In genomic region chr2:32352151-32353006, GRCm38 (mm10) we compare ENCODE assay signal across 8 mouse cellular contexts. TPM values are rescaled to one million over a fixed set of nuclear protein-coding genes. Genes with fewer than 3 reads are reported as not detected.
DNase-seq lines count a peak whose midpoint lies in the region; ATAC-seq and TF ChIP-seq lines count a peak whose summit lies in the region.

Ciz1 (plus strand) TSS chr2:32352327.

- peak; percentile 37 for ATAC-seq in lung, embryonic 16.5 days (ENCODE audit: low read depth)
- ATAC-seq in hindbrain, embryonic 15.5 days (ENCODE audit: low FRiP score, low read depth), result peak; percentile 68

- no peak for TF ChIP-seq POLR2A in myocyte (IDR thresholded peaks at IDR 0.05; ENCODE audit: insufficient read length, low read depth)

- peak within 1 kb of the TSS; percentile 66 for H3K4me3 ChIP-seq in lung, embryonic 16.5 days (ENCODE audit: low read length)
- H3K4me3 ChIP-seq in hindbrain, embryonic 15.5 days, result peak within 1 kb of the TSS; percentile 74
- peak within 1 kb of the TSS; percentile 81 for H3K4me3 ChIP-seq in limb, embryonic 10.5 days
- peak within 1 kb of the TSS; percentile 33 for H3K4me3 ChIP-seq in myocyte

- H3K4me1 ChIP-seq in lung, embryonic 16.5 days (replicated peaks; ENCODE audit: control insufficient read depth, insufficient read depth, low read length), result peaks cover 11% of the 10 kb centered on the region
- peaks cover 35% of the 10 kb centered on the region for H3K4me1 ChIP-seq in hindbrain, embryonic 15.5 days (replicated peaks)
- peaks cover 44% of the 10 kb centered on the region for H3K4me1 ChIP-seq in limb, embryonic 10.5 days

- H3K27me3 ChIP-seq in lung, embryonic 16.5 days (ENCODE audit: control insufficient read depth, insufficient read depth, low read depth, low read length), result no peaks in the 10 kb centered on the region
- H3K27me3 ChIP-seq in hindbrain, embryonic 15.5 days, result no peaks in the 10 kb centered on the region
- peaks cover 6% of the 10 kb centered on the region; the same call in 1 of the 2 replicates for H3K27me3 ChIP-seq in limb, embryonic 10.5 days (ENCODE audit: low read depth, poor library complexity, severe bottlenecking)
- H3K27me3 ChIP-seq in myocyte (ENCODE audit: control insufficient read depth, insufficient read depth, insufficient read length), result no peaks in the 10 kb centered on the region

- H3K9me3 ChIP-seq in lung, embryonic 16.5 days (ENCODE audit: control insufficient read depth, low read length), result no peaks in the 10 kb centered on the region
- no peaks in the 10 kb centered on the region for H3K9me3 ChIP-seq in hindbrain, embryonic 15.5 days
- no peaks in the 10 kb centered on the region for H3K9me3 ChIP-seq in limb, embryonic 10.5 days (replicated peaks)

- WGBS in lung, embryonic 16.5 days, result under 1% methylated on average over 41 of the region's 52 CpGs
- 1% methylated on average over 38 of the region's 52 CpGs for WGBS in hindbrain, embryonic 15.5 days
- WGBS in limb, embryonic 10.5 days, result 2% methylated on average over 45 of the region's 52 CpGs

- H3K9ac ChIP-seq in lung, embryonic 16.5 days (ENCODE audit: low read length), result peak within 1 kb of the TSS; percentile 75
- peak within 1 kb of the TSS; percentile 90 for H3K9ac ChIP-seq in hindbrain, embryonic 15.5 days

- DNase-seq in lung, adult 18-20 months, result no peak
- DNase-seq in cerebellum, adult 9-10 months, result peak; percentile 84
- no peak for DNase-seq in gastrocnemius, adult 18-20 months (ENCODE audit: low spot score)
- DNase-seq in limb, embryonic 10.5 days (ENCODE audit: low spot score), result peak; percentile 70
- DNase-seq in spleen, postnatal 10 days (ENCODE audit: low spot score in 2 of 2), result no peak

- no peak within 1 kb of the TSS for H3K27ac ChIP-seq in lung, embryonic 16.5 days (ENCODE audit: low read length)
- H3K27ac ChIP-seq in hindbrain, embryonic 15.5 days (replicated peaks), result peak within 1 kb of the TSS; percentile 96
- peak within 1 kb of the TSS; percentile 92 for H3K27ac ChIP-seq in limb, embryonic 10.5 days

- H3K4me2 ChIP-seq in lung, embryonic 16.5 days (ENCODE audit: low read depth, low read length), result peak within 1 kb of the TSS; percentile 96
- H3K4me2 ChIP-seq in hindbrain, embryonic 15.5 days, result peak within 1 kb of the TSS; percentile 75
- peak within 1 kb of the TSS; percentile 90 for H3K4me2 ChIP-seq in myocyte (ENCODE audit: low read depth)

- H3ac ChIP-seq in myocyte (ENCODE audit: control insufficient read depth, insufficient read length), result peak within 1 kb of the TSS; percentile 6

- no peaks in the 10 kb centered on the region for H3K79me2 ChIP-seq in myocyte (ENCODE audit: control insufficient read depth, insufficient read depth)

- H3K36me3 ChIP-seq in lung, embryonic 16.5 days (ENCODE audit: control insufficient read depth, insufficient read depth, low read length), result no peaks in the 10 kb centered on the region
- 0 out of 2 replicates have a peak, but pooled peaks cover 5% of the 10 kb centered on the region for H3K36me3 ChIP-seq in hindbrain, embryonic 15.5 days
- H3K36me3 ChIP-seq in limb, embryonic 10.5 days, result peaks cover 29% of the 10 kb centered on the region
- H3K36me3 ChIP-seq in myocyte (ENCODE audit: control insufficient read depth, insufficient read depth), result no peaks in the 10 kb centered on the region

TF ChIP-seq in myocyte, 11 proteins besides CTCF, POLR2A, EP300 and RAD21:
- no peak for TF ChIP-seq E2F4 (IDR thresholded peaks at IDR 0.05; ENCODE audit: insufficient read depth)

RNA-seq across cellular contexts. Expression of gene Ciz1, which starts in this region (rescaled TPM):
- polyA plus RNA-seq in lung, embryonic 16.5 days (2015; fragmentation: Nextera tagmentation; extraction: Ambion mirVana), result 46.1 and 50.7 TPM in 2 replicates
- 10 to 100 TPM; 25.6 to 27.5 TPM for total RNA-seq in gastrocnemius, adult 18-20 months (2021)
- 48.2 and 60.7 TPM in 2 replicates for polyA plus RNA-seq in hindbrain, embryonic 15.5 days (2015; fragmentation: Nextera tagmentation; extraction: Ambion mirVana)
- 61.3 and 74.8 TPM in 2 replicates for polyA plus RNA-seq in limb, embryonic 10.5 days (2016; fragmentation: Nextera tagmentation; extraction: Ambion mirVana)
- polyA plus RNA-seq in myocyte (2012; fragmentation: generic; extraction: Trizol), result 54.2 TPM

Comparison
In these comparisons a context has a peak if more than half of its experiments do, and no peak if none do; other contexts are left out.
1. DNase-seq: peak in cerebellum, adult 9-10 months (single experiment) and limb, embryonic 10.5 days (single experiment); none in lung, adult 18-20 months (0 of 2), gastrocnemius, adult 18-20 months (single experiment) and spleen, postnatal 10 days (0 of 2).
2. Peak in every context shown above with its lines, with median percentiles within 50 percentile points of each other: H3K4me2 ChIP-seq and H3K4me3 ChIP-seq.